Mouse (Mus musculus): Measurements from ENCODE around the gene Ankrd66. TPM values are rescaled to one million over a fixed set of nuclear protein-coding genes. Genes with fewer than 3 reads are reported as not detected.

The Ankrd66 gene
- polyA plus RNA-seq, 1 experiment: 0.20 TPM

- H3K79me3 ChIP-seq (ENCODE audit: low read depth): no peaks in the 10 kb centered on the region
- H3K4me3 ChIP-seq (ENCODE audit: insufficient read depth, poor library complexity, severe bottlenecking): no peak overlapping the region
- no peak overlapping the region for H3ac ChIP-seq (ENCODE audit: control insufficient read depth, insufficient read length, low read depth)
- TF ChIP-seq MYOD1 (IDR thresholded peaks at IDR 0.05; ENCODE audit: control insufficient read depth, insufficient read length, low read depth) (no peak), CEBPB (IDR thresholded peaks at IDR 0.05; ENCODE audit: low read depth) (no peak)
- H3K79me2 ChIP-seq (ENCODE audit: control insufficient read depth, insufficient read depth): no peaks in the 10 kb centered on the region
- no peaks in the 10 kb centered on the region for H3K27me3 ChIP-seq (ENCODE audit: control insufficient read depth, insufficient read depth, insufficient read length)
- H3K36me3 ChIP-seq (ENCODE audit: control insufficient read depth, insufficient read depth): no peaks in the 10 kb centered on the region
These were observed 32.7 kb downstream of the Ankrd66 start for GRCm38 (mm10) chr17:43510782-43511181.

- no peak overlapping the region for H3K4me3 ChIP-seq (ENCODE audit: insufficient read depth, poor library complexity, severe bottlenecking)
- H3ac ChIP-seq (ENCODE audit: control insufficient read depth, insufficient read length, low read depth): no peak overlapping the region
- no peaks in the 10 kb centered on the region for H3K79me3 ChIP-seq (ENCODE audit: low read depth)
These were observed 38.9 kb downstream of the Ankrd66 start for GRCm38 (mm10) chr17:43504594-43504934.

GRCm38 (mm10) chr17:43503861-43504593, 39.4 kb downstream of the Ankrd66 start:
- H3K79me3 ChIP-seq (ENCODE audit: low read depth): no peaks in the 10 kb centered on the region
- TF ChIP-seq MYOD1 (IDR thresholded peaks at IDR 0.05; ENCODE audit: control insufficient read depth, insufficient read length, low read depth) (no peak), CTCF (IDR thresholded peaks at IDR 0.05; ENCODE audit: control insufficient read depth, insufficient read depth, insufficient read length) (no peak), USF1 (IDR thresholded peaks at IDR 0.05; ENCODE audit: low read depth) (no peak)
- no peaks in the 10 kb centered on the region for H3K27me3 ChIP-seq (ENCODE audit: control insufficient read depth, insufficient read depth, insufficient read length)
- no peak overlapping the region for H3K4me3 ChIP-seq (ENCODE audit: insufficient read depth, poor library complexity, severe bottlenecking)
- H3ac ChIP-seq (ENCODE audit: control insufficient read depth, insufficient read length, low read depth): no peak overlapping the region
- H3K79me2 ChIP-seq (ENCODE audit: control insufficient read depth, insufficient read depth): no peaks in the 10 kb centered on the region
- H3K36me3 ChIP-seq (ENCODE audit: control insufficient read depth, insufficient read depth): no peaks in the 10 kb centered on the region

More at GRCm38 (mm10) chr17:43504594-43504934, 38.9 kb downstream of the Ankrd66 start:
- no peaks in the 10 kb centered on the region for H3K27me3 ChIP-seq (ENCODE audit: control insufficient read depth, insufficient read depth, insufficient read length)
- TF ChIP-seq MYOG (IDR thresholded peaks at IDR 0.05; ENCODE audit: control insufficient read depth, extremely low read depth, insufficient read length) (no peak), MYOD1 (IDR thresholded peaks at IDR 0.05; ENCODE audit: control insufficient read depth, insufficient read length, low read depth) (no peak), FOSL1 (IDR thresholded peaks at IDR 0.05; ENCODE audit: insufficient read depth, low read length, poor library complexity, severe bottlenecking) (no peak), MAX (IDR thresholded peaks at IDR 0.05) (no peak), USF1 (IDR thresholded peaks at IDR 0.05; ENCODE audit: low read depth) (no peak), CTCF (IDR thresholded peaks at IDR 0.05; ENCODE audit: control insufficient read depth, insufficient read depth, insufficient read length) (no peak), CEBPB (IDR thresholded peaks at IDR 0.05; ENCODE audit: low read depth) (no peak)
- H3K79me2 ChIP-seq (ENCODE audit: control insufficient read depth, insufficient read depth): no peaks in the 10 kb centered on the region
- H3K36me3 ChIP-seq (ENCODE audit: control insufficient read depth, insufficient read depth): no peaks in the 10 kb centered on the region

- TF ChIP-seq MYOD1 (IDR thresholded peaks at IDR 0.05; ENCODE audit: control insufficient read depth, insufficient read length, low read depth) (no peak), USF1 (IDR thresholded peaks at IDR 0.05; ENCODE audit: low read depth) (no peak), CTCF (IDR thresholded peaks at IDR 0.05; ENCODE audit: control insufficient read depth, insufficient read depth, insufficient read length) (no peak), CEBPB (IDR thresholded peaks at IDR 0.05; ENCODE audit: low read depth) (no peak), MYOG (IDR thresholded peaks at IDR 0.05; ENCODE audit: control insufficient read depth, extremely low read depth, insufficient read length) (no peak), MAX (IDR thresholded peaks at IDR 0.05) (no peak), FOSL1 (IDR thresholded peaks at IDR 0.05; ENCODE audit: insufficient read depth, low read length, poor library complexity, severe bottlenecking) (no peak)
- no peaks in the 10 kb centered on the region for H3K79me2 ChIP-seq (ENCODE audit: control insufficient read depth, insufficient read depth)
These were observed 40.8 kb downstream of the Ankrd66 start, which contains the start of gene Mep1a for GRCm38 (mm10) chr17:43502592-43502991. Mep1a (minus strand) TSS chr17:43502812.

GRCm38 (mm10) chr17:43501631-43502030, 41.8 kb downstream of the Ankrd66 start:
- H3K36me3 ChIP-seq (ENCODE audit: control insufficient read depth, insufficient read depth): no peaks in the 10 kb centered on the region
- no peak overlapping the region for H3ac ChIP-seq (ENCODE audit: control insufficient read depth, insufficient read length, low read depth)
- TF ChIP-seq MYOD1 (IDR thresholded peaks at IDR 0.05; ENCODE audit: control insufficient read depth, insufficient read length, low read depth) (no peak), USF1 (IDR thresholded peaks at IDR 0.05; ENCODE audit: low read depth) (no peak), CEBPB (IDR thresholded peaks at IDR 0.05; ENCODE audit: low read depth) (no peak)
- no peaks in the 10 kb centered on the region for H3K79me3 ChIP-seq (ENCODE audit: low read depth)
- no peak overlapping the region for H3K4me3 ChIP-seq (ENCODE audit: insufficient read depth, poor library complexity, severe bottlenecking)
- H3K79me2 ChIP-seq (ENCODE audit: control insufficient read depth, insufficient read depth): no peaks in the 10 kb centered on the region
- no peaks in the 10 kb centered on the region for H3K27me3 ChIP-seq (ENCODE audit: control insufficient read depth, insufficient read depth, insufficient read length)

More at GRCm38 (mm10) chr17:43502592-43502991, 40.8 kb downstream of the Ankrd66 start, which contains the start of gene Mep1a:
- H3K4me3 ChIP-seq (ENCODE audit: insufficient read depth, poor library complexity, severe bottlenecking): no peak within 1 kb of the TSS
- H3ac ChIP-seq (ENCODE audit: control insufficient read depth, insufficient read length, low read depth): no peak within 1 kb of the TSS
- no peaks in the 10 kb centered on the region for H3K27me3 ChIP-seq (ENCODE audit: control insufficient read depth, insufficient read depth, insufficient read length)
- no peaks in the 10 kb centered on the region for H3K79me3 ChIP-seq (ENCODE audit: low read depth)
- no peaks in the 10 kb centered on the region for H3K36me3 ChIP-seq (ENCODE audit: control insufficient read depth, insufficient read depth)

- Histone ChIP-seq H3ac (ENCODE audit: control insufficient read depth, insufficient read length, low read depth) (no peak overlapping the region), H3K27me3 (ENCODE audit: control insufficient read depth, insufficient read depth, insufficient read length) (no peaks in the 10 kb centered on the region), H3K79me3 (ENCODE audit: low read depth) (no peaks in the 10 kb centered on the region), H3K4me3 (ENCODE audit: insufficient read depth, poor library complexity, severe bottlenecking) (no peak overlapping the region), H3K36me3 (ENCODE audit: control insufficient read depth, insufficient read depth) (no peaks in the 10 kb centered on the region), H3K79me2 (ENCODE audit: control insufficient read depth, insufficient read depth) (no peaks in the 10 kb centered on the region)
- TF ChIP-seq FOSL1 (IDR thresholded peaks at IDR 0.05; ENCODE audit: insufficient read depth, low read length, poor library complexity, severe bottlenecking): no peak
- no peak for TF ChIP-seq MYOG (IDR thresholded peaks at IDR 0.05; ENCODE audit: control insufficient read depth, extremely low read depth, insufficient read length)
- TF ChIP-seq CTCF (IDR thresholded peaks at IDR 0.05; ENCODE audit: control insufficient read depth, insufficient read depth, insufficient read length): no peak
- TF ChIP-seq MYOD1 (IDR thresholded peaks at IDR 0.05; ENCODE audit: control insufficient read depth, insufficient read length, low read depth): no peak
- TF ChIP-seq MAX (IDR thresholded peaks at IDR 0.05): no peak
- TF ChIP-seq USF1 (IDR thresholded peaks at IDR 0.05; ENCODE audit: low read depth): no peak
- no peak for TF ChIP-seq CEBPB (IDR thresholded peaks at IDR 0.05; ENCODE audit: low read depth)
These were observed 42.2 kb downstream of the Ankrd66 start for GRCm38 (mm10) chr17:43501223-43501622.

All from C2C12 (cell line).